Mouse (Mus musculus): ENCODE results near the gene I0C0044D17Rik. TPM values are rescaled to one million over a fixed set of nuclear protein-coding genes. Genes with fewer than 3 reads are reported as not detected.
"Not testable (repeated sequence)": the region's sequence is repeated elsewhere in the genome, so short reads cannot be mapped to it uniquely, and the experiment has no call there.

The I0C0044D17Rik gene
- not detected in 3 replicates for total RNA-seq (2017)

DNA sequence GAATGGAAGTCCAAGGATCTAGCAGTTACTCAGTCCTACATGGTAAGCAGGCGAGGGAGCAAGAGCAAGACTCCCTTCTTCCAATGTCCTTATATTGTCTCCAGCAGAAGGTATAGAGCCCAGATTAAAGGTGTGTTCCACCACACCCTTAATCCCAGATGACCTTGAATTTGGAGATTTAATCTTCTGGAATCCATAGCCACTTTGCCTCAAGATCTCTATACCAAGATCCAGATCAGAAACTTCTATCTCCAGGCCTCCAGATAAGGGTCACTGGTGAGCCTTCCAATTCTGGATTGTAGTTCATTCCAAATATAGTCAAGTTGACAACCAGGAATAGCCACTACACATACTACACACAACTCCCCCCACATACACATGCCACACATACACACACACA is at the start of gene I0C0044D17Rik:
I0C0044D17Rik (minus strand) TSS at position 101 of the 400 bp plus-strand sequence.
- ATAC-seq (replicated peaks; ENCODE audit: insufficient number of reproducible peaks, low FRiP score, low TSS enrichment, poor library complexity, severe bottlenecking) = not testable (repeated sequence)

DNA sequence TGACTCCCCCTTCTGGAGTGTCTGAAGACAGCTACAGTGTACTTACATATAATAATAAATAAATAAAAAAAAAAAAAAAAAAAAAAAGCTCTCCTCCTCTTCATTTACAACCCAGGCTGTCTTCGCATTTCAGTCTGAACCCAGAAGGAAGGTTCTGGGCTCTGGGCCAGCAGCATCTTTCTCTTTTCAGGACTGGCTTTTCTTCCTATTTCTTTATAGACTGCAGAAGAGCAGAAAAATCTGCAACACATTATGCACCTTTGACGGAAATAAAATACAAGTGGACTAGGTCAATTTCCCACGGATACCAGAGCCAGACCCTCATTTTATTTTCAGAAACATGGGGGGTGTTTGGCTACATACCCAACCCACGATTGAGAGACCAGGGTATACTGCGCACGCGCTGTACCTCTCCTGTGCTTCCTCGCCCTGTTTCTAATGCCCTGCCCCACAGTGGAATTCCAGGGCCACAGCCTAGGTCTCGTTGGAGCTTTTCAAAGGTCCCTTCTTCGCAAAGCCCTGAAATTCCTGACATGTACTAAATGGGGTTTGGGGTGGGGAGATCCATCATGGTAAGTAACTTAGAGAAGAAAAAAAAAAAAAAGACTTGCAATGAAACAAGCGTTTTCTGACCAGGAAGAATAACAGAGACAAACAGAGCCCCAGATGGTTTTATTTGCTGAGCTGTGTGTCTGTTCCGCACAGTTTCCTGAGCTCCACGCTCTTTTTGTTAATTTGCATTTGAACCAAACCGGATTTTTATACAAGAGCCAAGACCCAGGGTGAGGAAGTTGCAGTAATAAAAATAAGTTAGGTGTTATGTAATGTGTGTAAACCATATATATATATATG is 42.0 kb upstream of the I0C0044D17Rik start:
- ATAC-seq (replicated peaks; ENCODE audit: insufficient number of reproducible peaks, low FRiP score, low TSS enrichment, poor library complexity, severe bottlenecking) = no peak

DNA sequence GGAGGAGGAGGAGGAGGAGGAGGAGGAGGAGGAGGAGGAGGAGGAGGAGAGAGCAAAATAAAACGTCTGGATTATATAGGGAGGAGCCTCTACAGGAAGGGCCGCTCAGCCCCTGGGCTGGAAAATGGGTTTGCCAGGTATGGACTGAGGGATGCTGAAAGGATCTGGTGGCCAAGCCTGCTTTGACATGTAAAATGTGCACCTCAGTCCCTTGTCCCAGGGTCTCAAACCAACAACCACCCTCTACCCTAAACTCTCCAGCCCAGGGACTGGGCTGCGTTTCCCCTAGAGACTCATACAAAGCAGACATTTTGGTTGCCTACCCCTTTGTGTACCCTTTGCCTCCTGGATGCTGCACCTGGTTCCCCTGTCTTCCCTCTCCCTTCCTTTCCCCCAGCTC is 40.9 kb upstream of the I0C0044D17Rik start:
- no peak for ATAC-seq (replicated peaks; ENCODE audit: insufficient number of reproducible peaks, low FRiP score, low TSS enrichment, poor library complexity, severe bottlenecking)

DNA sequence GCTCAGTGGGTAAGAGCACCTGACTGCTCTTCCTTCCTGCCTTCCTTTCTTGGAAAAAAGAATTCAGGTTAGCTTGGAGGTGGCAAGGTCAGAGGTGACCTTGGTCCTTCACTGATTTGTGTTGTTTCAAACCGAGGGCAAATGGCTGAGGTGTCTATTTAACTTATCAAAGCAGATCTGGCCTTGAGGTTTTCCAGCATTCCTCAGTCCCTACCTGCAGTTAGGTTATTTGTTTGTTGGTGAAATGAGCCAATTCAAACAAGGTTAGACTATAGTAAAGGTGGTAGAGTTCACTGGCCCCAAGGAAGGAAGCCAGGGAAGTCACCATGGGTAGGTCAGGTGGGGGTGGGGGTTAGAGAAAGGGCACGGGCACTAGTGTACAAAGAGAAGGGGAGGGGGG is 40.5 kb upstream of the I0C0044D17Rik start:
- ATAC-seq (replicated peaks; ENCODE audit: insufficient number of reproducible peaks, low FRiP score, low TSS enrichment, poor library complexity, severe bottlenecking) = no peak

DNA sequence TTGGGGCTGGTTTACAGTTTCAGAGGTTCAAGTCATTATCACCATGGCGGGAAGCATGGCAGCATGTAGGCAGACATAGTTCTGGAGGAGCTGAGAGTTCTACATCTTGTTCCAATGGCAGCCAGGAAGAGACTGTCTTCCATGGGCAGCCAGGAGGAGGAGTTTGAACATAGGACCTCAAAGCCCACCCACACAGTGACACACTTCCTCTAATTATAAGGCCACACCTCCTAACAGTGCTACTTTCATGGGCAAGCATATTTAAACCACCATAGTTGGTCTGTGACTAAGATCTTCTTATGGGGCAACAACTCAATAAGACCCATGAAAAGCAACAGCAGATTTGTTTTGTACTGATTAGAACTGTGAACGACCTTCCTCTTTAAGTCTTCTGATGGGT is 39.8 kb upstream of the I0C0044D17Rik start:
- ATAC-seq (replicated peaks; ENCODE audit: insufficient number of reproducible peaks, low FRiP score, low TSS enrichment, poor library complexity, severe bottlenecking) = no peak

DNA sequence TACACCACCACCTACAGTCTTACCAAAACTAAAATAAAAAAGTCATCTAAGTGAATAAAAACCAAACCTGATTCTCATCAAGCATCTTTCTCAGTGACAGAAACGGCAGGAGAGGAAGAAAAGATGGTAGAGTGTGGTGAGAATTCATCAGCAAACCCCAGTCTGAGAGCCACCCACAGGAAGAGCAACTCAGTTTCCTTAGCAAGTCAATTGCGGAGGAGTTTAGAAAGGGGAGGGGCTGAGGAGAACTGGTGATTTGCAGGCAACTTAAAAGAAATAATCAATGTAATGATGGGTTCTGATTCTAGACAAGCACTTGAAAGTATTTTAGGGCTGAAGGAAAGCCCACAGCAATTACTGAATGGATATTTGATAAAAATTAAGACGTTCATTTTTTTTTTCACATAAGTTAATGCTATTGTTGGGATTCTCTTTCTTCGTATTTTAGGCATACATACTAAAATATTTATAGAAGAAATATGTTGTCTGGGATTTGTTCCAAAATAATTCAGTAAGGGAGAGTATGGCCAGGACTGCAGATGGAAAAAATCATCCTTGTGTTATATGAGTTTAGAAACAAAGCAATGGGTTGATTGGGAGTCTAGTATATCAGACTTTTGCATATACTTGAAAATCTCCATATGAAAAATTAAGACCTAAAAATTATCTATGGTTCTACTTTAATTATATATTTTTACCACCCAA is 34.7 kb upstream of the I0C0044D17Rik start:
- no peak for ATAC-seq (replicated peaks; ENCODE audit: insufficient number of reproducible peaks, low FRiP score, low TSS enrichment, poor library complexity, severe bottlenecking)

DNA sequence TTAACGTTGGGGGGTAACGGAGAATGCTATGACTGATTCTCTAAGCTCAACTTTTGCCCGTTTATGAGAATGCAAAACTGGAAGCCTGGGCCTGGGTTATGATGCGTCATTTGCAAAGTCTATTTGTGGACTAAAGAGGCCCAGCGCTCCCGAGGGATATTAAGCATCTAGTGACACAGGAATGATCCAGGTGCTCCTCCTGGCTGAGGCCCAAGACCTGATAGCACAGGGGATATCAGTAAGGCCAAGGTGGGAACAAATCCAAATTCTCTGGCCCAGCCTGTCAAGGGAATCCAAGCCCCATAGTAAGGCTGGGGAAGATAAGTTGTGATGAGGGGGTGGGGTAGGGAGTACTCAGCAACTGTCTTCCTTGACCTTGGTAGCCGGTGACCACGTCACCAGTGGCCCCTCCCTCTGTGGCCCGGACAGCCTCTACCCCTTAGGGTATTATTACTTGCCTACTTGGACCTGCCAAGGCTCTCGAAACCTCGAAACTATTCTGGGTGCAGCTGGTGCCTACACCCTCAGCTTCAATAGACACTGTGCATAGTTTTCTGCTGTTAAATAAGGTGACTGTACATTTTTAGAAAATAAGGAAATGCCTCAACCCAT is 33.5 kb upstream of the I0C0044D17Rik start:
- no peak for ATAC-seq (replicated peaks; ENCODE audit: insufficient number of reproducible peaks, low FRiP score, low TSS enrichment, poor library complexity, severe bottlenecking)

DNA sequence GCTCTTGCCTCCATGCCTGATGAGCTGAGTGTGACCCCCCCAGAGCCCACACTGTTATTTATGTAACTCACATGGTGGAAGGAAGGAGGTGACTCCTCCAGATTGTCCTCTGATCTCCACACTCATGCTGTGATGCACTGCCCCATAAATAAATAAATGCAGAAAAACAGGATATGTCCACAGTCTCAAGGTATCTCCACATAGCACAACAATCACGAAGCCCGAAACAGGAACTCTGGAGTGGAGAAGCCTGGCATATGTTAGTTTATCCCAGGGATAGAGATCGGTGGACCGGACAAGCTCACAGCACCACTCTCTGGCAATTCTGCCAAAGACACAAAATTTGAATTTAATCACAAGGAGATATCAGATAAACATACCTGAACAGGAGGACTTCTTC is 30.3 kb upstream of the I0C0044D17Rik start:
- no peak for ATAC-seq (replicated peaks; ENCODE audit: insufficient number of reproducible peaks, low FRiP score, low TSS enrichment, poor library complexity, severe bottlenecking)

DNA sequence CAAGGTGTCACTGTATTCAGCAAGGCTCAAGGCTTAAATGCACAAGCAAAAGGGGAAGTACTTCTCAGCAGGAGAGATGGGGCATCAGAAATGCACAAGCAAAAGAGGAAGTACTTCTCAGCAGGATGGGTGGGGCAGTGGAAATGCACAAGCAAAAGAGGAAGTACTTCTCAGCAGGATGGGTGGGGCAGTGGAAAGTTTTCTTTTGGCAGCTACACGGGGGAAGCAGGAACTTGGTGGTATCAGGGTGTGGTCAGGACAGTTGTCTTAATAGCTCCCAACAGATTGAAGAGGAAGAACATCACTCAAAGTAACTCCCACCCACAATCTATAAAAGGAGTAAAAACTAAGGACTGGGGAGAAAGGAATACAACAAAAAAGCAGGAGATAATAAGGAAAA is 26.8 kb upstream of the I0C0044D17Rik start:
- not testable (repeated sequence) for ATAC-seq (replicated peaks; ENCODE audit: insufficient number of reproducible peaks, low FRiP score, low TSS enrichment, poor library complexity, severe bottlenecking)

DNA sequence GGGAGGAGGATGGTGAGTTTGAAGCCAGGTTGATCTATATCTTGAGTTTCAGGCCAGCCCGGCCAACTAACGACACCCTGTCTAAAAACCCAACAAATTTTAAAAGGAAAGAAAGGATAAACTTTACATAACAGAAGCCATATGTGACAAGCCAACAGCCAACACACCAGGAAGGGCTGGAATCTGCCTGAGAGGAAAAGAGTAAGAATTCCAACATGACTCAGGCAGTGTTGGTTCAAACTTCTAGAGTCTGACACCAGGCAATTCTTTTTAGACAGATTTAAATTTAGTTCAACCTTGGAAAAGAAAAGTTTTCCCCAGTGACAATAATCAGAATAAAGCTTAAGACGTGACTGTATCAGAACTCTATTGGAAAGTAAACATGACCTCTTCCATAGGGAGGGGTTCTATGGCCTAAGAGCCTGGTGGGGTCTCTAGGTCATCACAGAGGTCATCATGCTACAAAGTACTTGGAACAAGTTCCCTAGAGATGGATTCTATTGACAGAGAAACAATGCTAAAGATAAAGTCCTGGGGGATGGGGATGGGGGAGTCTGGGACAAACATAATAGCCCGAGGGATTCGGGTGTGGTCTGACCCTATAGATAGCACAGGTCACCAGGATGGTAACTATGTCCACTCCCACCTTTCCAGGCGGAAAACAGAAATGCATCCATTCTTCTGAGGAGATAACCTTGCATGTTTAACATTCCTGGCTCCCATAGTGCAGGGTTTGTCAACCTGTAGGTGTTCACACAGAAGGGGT is 23.7 kb upstream of the I0C0044D17Rik start:
- no peak for ATAC-seq (replicated peaks; ENCODE audit: insufficient number of reproducible peaks, low FRiP score, low TSS enrichment, poor library complexity, severe bottlenecking)

DNA sequence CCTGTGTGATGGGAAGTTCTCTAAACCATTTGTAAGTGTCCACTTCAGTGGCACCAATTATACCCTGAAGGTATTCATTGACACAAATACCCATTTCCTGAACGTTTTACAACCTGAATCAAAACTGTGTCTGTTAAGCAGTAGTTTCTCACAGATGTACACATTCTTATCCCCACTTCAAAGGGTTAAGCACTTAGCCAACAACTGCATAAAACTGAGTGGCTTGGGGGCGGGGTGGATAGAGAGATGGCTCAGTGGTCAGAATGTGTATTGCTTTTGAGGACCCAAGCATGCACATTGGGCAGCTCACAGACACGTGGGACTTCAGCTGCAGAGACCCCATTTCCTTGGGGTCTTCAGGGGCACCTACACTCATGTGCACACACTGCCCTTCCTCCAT is 22.8 kb upstream of the I0C0044D17Rik start:
- no peak for ATAC-seq (replicated peaks; ENCODE audit: insufficient number of reproducible peaks, low FRiP score, low TSS enrichment, poor library complexity, severe bottlenecking)

DNA sequence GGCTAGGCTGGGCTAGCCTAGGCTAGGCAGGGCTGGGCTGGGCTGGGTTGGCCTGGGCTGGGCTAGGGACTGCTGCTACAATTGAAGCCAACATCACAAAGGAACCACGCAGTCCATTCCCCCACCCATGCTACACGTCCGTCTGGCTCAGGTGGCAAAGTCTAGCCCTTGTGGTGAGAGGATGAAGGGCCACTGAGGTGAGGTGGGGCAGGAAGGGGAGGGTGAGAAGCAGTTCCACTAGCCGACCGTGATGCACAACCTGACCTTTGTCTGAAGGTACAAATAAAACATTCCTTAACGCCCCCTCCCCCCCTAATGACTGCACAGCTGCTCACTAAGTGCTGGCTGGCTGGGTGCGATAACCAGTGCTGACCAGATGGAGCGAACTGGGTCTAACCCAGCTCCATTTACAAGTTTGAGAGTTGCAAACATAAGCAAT is 22.1 kb upstream of the I0C0044D17Rik start:
- no peak for ATAC-seq (replicated peaks; ENCODE audit: insufficient number of reproducible peaks, low FRiP score, low TSS enrichment, poor library complexity, severe bottlenecking)

DNA sequence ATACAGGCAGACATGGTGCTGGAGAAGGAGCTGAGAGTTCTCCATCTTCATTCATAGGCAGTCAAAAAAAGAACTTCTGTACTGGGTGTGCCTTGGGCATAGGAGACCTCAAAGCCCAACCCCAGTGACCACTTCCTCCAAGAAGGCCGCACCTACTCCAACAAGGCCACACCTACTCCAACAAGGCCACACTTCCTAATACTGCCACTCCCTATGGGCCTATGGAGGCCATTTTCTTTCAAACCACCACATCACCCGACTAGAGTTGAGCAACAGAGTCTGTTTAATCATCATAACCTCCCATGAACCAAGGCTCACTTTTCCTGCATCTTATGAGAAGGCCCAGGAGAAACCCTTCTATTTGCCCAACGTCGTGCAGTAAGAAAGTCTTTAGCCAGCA is 21.6 kb upstream of the I0C0044D17Rik start:
- no peak for ATAC-seq (replicated peaks; ENCODE audit: insufficient number of reproducible peaks, low FRiP score, low TSS enrichment, poor library complexity, severe bottlenecking)

DNA sequence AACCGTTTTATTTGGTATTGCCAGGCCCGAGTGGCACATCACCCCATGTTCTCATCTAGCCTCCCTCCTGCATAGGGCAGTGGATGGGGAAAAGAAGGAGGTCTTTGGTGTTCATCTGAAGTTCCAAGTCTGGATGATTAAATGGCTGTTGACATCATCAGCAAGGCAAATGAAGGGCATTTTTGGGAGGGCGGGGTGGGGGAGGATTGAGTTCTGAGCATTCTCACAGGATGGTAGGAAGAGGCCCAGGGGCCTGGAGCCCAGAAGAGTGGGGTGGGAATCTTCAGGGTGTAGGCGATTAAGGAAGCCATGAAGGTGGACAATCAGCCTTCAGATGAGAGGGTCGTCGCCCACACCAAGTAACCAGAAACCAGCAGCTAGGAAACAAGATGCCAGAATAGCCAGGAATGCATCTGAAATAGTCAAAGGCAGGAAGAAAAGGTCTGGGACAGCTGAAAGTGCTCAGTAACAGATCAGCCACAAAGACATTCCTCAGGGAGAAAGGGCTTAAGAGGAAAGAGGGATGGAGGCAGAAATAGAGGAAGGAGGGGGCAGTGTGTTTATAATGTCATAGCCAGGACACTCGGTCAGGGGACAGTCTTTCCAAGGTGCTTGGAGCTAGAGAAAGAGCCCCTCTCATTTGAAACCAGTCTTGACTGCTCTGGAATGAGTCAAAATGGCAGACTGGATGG is 20.4 kb upstream of the I0C0044D17Rik start:
- no peak for ATAC-seq (replicated peaks; ENCODE audit: insufficient number of reproducible peaks, low FRiP score, low TSS enrichment, poor library complexity, severe bottlenecking)

DNA sequence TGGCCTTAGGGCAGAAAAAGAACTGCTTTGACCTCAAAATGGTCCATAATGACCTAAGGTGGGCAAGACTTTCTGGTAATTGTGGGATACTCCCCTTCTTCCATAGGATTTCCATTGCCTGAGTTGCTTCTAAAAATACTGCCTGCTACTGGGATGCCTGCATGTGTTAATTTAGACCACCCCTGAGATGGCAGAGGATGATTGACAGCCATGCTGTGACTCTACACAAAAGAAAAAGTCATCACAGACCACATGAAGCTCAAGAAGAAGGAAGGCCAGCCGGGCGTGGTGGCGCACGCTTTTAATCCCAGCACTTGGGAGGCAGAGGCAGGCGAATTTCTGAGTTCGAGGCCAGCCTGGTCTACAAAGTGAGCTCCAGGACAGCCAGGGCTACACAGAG is 17.6 kb upstream of the I0C0044D17Rik start:
- ATAC-seq (replicated peaks; ENCODE audit: insufficient number of reproducible peaks, low FRiP score, low TSS enrichment, poor library complexity, severe bottlenecking) = not testable (repeated sequence)

DNA sequence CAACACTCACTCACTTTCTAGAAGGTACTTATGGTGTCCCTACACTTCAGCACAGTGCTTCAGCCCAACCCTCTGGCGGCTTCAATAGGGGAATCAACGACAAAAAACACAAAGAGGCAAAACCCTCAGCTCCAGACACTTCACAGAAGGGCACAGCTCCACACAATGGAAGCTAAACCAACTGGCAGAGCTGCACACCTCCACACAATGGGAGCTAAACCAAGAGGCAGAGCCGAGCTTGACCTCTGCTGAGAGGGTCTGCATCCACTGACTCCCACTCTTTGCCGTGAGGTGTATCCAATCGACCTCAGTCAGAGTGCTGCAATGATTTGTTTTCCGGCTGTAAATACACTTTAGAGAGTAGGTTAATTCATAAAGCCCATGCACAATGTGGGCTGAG is 16.9 kb upstream of the I0C0044D17Rik start:
- ATAC-seq (replicated peaks; ENCODE audit: insufficient number of reproducible peaks, low FRiP score, low TSS enrichment, poor library complexity, severe bottlenecking) = no peak

DNA sequence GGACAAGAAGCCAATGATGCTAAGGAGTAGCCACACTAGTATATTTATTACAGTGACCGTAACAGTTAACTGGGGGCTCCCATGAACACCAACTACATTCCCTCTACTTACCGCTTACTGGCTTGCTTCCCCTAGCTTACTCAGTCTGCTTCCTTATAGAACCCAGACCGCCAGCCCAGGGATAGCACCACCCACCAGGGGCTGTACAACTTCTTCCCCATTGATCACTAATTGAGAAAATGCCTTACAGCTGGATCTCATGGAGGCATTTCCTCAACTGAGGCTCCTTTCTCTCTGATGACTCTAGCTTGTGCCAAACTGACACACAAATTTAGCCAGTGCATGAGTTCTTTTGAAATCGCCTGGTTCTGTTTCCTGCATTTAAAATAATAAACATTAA is 15.3 kb upstream of the I0C0044D17Rik start:
- no peak for ATAC-seq (replicated peaks; ENCODE audit: insufficient number of reproducible peaks, low FRiP score, low TSS enrichment, poor library complexity, severe bottlenecking)

DNA sequence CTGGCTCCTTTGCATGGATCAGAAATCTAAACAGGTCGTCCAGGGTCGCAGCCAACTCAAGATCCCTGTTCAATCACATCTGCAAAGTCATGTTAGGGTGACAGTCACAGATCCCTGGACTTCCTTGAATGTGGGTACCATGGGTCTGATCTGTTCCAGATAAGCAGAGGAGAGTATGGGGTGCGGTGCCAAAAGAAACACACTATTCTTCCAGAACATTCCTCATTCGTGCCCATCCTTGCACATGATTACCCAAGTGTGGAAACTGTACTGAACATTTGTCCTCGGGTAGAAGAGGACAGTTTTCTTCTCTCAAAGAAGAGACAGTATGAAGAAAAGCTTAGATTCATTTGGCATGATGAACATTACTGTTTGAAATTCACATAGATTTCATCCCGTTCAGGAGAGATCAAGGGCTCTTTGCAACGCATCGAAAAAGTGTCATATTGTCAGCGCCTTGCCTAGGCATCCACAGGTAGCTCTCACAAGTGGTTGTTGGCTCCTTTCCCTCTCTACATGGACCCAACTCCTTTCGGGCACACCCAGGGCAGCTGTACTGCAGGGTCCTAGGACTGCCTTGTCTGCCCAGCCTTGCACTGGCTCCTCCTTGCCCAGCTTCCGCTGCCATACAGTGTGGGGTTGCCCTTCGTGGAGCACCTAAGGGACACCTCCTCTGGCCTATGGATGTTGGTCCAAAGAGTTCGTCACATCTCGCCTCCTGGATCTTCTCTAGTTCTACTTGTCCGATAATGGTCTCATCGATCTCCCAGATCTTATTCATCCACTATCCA is 14.3 kb upstream of the I0C0044D17Rik start:
- ATAC-seq (replicated peaks; ENCODE audit: insufficient number of reproducible peaks, low FRiP score, low TSS enrichment, poor library complexity, severe bottlenecking) = no peak

Data from monocyte, adult 5-6 weeks (primary cell).